Mouse (Mus musculus): ENCODE measurements around the gene Vdr.

The Vdr gene

GRCm38 (mm10) chr15:97812126-97812525 lies 98.3 kb downstream of the Vdr start:
- peak; percentile 80 for DNase-seq (ENCODE audit: low read depth, low spot score)

DNA sequence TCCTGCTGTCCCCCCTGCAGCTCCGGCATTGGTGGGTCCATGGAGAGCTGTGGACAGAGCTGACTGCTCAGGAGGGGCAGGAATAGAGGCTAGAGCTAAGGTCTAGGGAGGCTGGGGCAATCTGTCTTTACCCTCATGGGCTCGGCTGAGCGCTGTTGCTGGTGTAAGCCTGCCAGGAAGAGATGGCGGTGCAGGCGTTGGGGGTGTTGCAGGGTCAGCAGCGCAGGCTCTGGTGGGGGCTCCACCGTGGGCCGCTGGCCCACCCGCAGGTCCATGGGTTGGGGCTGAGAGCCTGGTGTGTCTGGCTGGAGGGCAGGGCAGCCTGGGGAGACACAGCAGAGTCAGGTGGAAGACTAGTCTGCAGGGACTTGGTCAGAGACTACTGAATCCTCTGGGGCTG lies 99.1 kb downstream of the Vdr start:
- DNase-seq (ENCODE audit: low read depth, low spot score): no peak

- no peak for DNase-seq (ENCODE audit: low read depth, low spot score)
These were observed 100.0 kb downstream of the Vdr start for GRCm38 (mm10) chr15:97810399-97810798.

- DNase-seq (ENCODE audit: low read depth, low spot score): peak; percentile 51
These were observed 100.5 kb downstream of the Vdr start for GRCm38 (mm10) chr15:97809942-97810341.

DNA sequence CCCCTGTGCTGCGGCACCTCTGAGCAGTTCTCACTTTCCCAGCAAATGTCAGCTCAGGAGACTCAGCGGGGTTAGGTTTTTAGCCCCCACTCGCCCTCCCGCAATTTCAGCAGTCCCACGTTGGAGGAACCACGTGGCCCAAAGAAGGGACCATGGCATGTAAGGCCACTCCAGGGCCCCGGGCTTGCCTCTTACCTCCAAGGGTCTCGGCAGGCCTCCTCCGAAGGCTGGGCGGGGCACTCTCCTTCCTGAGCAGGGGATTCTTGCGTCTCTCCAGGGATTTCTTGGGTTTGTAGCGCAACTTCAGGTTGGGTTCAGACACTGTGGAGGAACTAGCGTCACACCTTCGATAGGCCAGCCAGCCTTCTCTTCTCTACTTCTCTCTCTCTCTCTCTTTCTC lies 101.2 kb downstream of the Vdr start:
- DNase-seq (ENCODE audit: low read depth, low spot score): no peak

DNA sequence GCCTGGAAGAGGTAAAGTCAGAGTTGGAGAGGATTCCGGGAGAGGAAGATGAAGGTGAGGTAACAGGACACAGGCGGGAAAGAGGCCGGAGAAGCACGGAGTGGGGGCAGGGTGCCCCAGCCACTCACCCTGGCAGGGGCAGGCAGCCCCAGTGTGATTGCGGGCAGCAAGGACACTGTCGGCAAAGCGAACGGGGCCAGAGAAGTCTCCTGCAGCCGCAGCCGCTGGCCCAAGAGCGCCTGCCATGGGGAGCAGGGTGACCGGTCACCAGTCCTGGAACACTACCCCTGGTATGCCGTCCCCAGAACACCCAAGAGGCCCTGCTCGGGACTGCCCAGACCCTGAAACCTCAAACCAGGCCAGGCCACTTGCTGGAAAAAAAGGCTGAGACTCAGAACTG lies 101.9 kb downstream of the Vdr start:
- no peak for DNase-seq (ENCODE audit: low read depth, low spot score)

DNA sequence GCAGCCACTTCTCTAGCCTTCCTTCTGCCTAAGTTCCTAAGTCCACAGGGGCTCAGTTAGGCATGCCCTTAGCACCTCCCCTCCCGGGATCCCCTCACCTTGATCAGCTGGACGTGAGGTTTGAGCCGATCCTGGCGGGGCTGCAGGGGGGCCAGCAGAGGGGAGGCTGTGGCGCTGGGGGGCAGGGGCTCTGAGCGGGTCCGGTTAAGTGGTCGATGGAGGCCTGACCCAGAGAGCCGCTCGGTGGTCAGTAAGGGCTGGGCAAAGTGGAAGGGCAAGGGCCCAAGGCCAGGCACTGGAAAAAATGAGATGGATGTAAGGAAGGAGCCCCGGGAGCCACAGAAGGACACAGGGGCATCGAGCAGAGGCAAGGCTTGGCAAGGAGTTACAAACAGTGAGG lies 102.6 kb downstream of the Vdr start:
- DNase-seq (ENCODE audit: low read depth, low spot score): no peak

Measured in 3T3-L1 (cell line).